Mouse (Mus musculus): Measurements from ENCODE around the gene R3hdml.
"Not testable (repeated sequence)": the region's sequence is repeated elsewhere in the genome, so short reads cannot be mapped to it uniquely, and the experiment has no call there.

The R3hdml gene

DNA sequence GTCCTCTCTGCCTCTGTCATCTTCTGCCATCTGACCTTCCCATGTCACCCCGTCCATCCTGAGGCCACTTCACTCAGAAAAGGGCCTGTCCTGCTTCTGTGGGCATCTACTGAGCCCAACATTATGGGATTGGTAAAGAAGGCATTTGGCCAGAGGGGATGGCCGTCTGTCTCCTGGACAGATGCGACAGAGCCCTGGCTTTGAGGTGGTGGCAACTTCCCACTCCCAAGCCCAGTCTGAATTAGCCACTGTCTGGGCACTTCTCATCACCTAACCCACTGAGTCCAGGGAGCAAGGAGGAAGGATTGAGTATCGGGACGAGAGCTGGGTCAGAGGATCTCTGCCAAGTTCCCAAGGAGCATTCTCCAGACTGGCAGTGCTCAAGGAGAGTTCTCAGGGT is at the start of gene R3hdml:
R3hdml (plus strand) TSS at position 301 of the 400 bp plus-strand sequence.
- no peak for DNase-seq

GRCm38 (mm10) chr2:163443543-163443942 is 48.6 kb upstream of the R3hdml start:
- DNase-seq: no peak

GRCm38 (mm10) chr2:163444017-163444416 is 48.1 kb upstream of the R3hdml start:
- no peak for DNase-seq

- DNase-seq: no peak
These were observed 44.7 kb upstream of the R3hdml start for GRCm38 (mm10) chr2:163447375-163447774.

GRCm38 (mm10) chr2:163449276-163449675 is 42.8 kb upstream of the R3hdml start:
- DNase-seq: no peak

DNA sequence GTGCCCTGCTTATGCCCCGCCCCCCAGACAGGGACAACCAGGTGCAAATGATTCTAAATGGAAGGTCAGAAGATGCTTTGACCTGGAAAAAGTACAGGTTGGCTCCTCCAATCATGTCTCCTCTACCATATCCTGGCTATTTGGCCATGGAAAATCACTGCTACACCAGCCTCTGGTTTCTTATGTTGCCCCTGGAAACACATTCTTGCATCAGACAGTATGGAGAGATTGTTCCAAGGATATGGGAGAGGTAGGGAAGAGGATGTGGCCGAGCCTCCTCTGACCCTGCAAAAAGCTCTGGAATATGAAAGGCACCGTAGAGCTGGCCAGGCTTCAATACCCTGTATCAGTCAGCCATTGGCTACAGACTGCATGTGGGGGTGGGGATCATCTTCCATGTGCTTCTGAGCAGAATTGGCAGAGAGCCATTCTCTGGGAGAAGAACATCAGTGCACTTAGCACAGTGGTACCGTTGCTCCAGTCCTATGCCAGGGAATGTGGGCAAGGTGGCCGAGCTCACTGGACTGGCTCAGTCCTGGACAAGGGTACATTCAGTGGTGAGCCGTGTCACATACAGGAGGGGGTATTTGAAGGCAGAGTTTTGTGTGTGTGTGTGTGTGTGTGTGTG is 41.3 kb upstream of the R3hdml start:
- DNase-seq: no peak

DNA sequence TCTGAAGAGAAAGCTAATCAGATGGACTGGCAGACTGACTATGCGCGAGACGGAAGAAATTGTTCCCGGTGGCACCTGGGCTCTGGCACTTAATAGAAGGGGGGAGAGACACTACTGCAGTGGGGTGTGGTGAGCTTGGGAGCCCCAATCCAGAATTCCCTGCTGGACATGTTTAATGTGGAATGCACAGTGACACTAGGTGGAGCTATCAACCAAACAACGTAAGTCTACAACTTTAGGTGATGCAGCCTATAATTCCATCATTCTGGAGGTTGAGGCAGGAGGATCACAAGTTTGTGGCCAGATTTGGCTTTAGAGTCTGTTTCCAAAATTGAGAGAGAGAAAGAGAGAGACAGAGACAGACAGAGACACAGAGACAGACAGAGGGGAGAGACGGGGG is 39.4 kb upstream of the R3hdml start:
- no peak for DNase-seq

- no peak for DNase-seq
These were observed 38.7 kb upstream of the R3hdml start for GRCm38 (mm10) chr2:163453378-163453777.

DNA sequence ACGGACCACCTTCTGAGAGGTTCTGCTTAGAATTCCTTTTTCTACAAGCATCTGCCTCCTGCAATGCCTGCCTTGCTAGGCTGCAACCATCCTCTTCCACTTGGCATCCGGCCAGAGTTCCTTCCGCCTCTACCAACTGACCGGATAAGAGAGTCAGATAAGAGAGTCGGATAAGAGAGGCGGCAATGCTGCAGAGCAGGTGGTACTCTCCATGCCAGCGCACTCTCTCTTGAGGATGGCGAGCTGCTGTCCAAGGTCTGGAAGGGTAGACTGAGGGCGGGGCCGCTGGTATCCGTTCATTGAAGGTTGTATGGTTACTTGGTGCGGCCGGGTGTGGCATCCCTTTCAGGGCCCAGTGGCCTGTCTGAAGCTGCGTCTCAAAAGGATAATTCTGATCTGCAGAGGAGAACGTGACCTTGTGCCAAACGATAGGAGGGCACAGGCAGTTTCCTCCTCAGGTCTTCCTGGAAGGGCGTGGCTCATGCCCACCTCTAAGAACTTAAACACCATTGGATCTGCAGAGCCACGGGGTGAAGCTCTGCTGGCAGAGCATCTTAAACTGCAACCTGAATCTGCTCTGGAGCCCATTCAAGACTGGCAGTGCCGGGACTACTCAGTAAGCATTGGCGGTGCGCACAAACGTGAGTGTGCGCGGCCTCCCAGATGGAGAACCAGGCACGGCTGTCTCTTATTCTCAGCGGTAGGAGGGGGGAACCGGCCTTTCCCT is 33.4 kb upstream of the R3hdml start:
- peak in 1 of 2 experiments; percentile 26 for DNase-seq

DNA sequence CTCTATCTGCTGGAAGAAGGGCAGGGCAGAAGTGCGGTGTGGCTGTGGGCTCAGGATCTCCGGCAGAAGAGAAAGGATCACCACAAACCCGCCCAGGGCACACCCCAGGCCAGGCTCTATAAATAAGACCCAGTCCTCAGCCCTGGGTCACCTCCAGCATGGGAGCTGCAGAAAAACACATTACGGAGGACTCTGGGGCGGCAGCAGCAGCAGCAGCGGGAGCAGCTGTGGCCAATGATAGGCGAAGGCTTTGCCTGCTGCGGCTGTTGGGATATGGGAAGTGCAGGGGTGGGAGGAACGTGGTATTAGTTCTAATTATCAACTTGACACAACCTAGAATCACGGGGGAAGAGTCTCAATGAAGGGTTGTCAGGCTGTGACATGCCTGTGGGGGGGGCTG is 32.7 kb upstream of the R3hdml start:
- no peak for DNase-seq

DNA sequence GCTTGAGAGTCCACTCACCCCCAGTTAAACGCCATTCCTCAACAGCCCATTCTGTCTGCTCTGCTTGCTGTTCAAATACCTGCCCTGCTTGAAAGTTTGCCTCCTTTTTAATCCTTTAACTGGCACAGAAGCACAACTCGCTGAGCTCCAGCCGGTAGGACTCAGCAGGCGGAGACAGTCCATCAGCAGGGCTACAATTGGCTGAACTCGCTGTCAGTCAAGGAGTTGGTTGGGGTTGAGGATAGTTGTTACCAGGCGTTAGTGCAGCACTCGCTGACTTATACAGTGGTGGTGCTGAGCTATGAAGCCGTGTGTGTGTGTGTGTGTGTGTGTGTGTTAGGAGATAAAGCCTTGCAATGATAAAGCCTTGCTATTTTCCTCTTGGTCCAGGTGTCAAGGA is 31.5 kb upstream of the R3hdml start:
- no peak for DNase-seq

- DNase-seq: not testable (repeated sequence)
These were observed 30.8 kb upstream of the R3hdml start for GRCm38 (mm10) chr2:163461307-163461706.

GRCm38 (mm10) chr2:163462386-163462785 is 29.7 kb upstream of the R3hdml start:
- no peak for DNase-seq

DNA sequence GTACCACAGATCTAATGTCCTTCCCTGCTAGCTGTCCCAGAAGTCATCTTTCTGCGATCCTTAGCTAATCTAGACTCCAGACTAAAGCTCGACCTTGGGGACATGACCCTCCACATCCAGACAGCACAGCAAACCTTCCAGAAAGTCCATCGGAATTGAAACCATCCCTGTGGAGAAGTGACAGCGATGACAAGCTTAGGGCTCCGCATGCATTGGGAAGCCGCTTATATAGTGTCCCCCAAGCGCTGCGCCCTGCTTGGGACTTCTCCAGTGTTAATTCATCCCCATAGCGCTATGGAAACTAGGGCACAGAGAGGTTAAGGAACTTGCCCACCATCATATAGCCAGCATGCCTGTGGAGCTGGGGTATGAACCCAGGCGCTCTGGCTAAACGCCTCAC is 29.3 kb upstream of the R3hdml start:
- no peak for DNase-seq

DNA sequence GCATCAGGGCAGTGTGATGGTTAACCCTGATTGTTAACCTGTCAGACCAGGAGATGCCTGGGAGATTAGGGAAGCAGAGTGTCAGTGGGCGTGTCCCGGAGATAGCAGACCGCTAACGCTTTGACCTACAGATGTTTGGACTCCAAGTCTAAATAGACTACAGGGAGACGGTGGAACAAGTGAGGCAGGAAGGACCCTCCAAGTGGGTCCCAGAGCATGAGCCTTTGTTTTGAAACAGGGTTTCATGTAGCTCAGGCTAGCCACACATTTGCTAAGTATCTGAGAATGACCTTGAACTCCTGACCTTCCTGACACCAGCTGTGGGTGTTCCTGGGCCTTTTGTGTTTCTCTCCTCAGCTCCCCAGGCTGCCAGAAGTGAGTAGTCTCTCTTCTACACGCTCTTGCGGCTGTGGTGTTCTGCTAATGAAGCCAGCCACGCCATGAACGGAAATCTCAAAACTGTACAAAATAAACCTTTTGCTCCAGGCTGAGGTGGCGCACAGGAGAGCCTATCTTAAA is 28.8 kb upstream of the R3hdml start:
- no peak for DNase-seq

DNA sequence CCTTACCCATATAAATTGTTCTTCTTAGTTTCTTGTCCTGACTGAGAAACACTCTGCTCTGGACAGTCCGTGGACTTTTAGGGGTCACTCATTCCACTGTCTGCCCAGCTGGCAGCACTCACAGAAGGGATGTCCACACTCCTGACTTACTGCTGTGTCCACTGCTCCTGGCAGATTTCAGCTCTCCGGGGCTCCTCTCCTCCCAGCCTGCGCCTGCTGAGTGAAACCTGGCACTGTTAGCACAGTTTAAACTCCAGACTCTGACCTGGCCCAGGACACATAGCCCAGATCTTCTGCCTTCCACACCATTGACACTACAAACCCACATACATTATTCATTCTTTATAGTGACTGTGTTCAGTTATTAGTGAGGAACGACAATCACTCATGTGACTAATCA is 28.1 kb upstream of the R3hdml start:
- no peak for DNase-seq

GRCm38 (mm10) chr2:163464562-163464961 is 27.6 kb upstream of the R3hdml start:
- DNase-seq: no peak

DNA sequence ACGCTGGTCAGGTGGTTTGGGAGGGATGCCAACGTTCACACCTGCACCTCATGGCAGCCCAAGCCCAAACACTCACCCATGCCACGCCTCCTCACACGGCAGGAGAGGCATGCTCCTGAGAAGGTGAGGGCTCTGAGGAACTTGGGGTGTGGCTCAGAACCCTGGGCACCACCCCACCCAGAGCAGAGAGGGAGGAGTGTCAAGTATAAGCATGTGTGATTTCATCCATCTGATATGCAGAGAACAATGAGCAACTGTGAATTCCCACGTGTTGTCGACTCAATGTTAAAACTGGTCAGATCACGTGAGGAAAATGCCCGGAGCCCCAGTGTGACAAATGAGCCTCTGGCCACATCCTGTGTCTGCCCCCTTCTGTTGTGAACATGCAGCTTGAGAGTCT is 25.3 kb upstream of the R3hdml start:
- DNase-seq: no peak

GRCm38 (mm10) chr2:163467585-163467984 is 24.5 kb upstream of the R3hdml start:
- no peak for DNase-seq

DNA sequence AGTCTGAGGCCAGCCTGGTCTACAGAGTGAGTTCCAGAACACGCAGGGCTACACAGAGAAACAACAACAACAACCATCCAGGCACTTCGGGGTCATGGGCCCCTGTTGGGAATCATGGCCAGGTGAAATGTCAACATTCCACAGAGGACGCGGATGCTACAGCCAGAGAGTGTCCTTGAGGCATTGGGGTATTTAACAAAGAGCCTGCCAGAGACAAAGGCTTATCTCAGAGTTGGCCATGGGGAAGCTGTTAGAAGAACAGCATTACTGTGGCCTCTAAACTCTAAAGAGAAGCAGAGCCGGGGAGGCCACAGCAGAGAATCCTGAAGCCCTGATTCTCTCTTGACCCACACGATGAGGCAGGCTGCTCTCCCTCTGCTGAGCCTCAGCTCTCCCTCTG is 23.3 kb upstream of the R3hdml start:
- DNase-seq: no peak

GRCm38 (mm10) chr2:163469711-163470110 is 22.4 kb upstream of the R3hdml start:
- no peak for DNase-seq

GRCm38 (mm10) chr2:163471136-163471535 is 21.0 kb upstream of the R3hdml start:
- no peak for DNase-seq

- DNase-seq: no peak
These were observed 20.2 kb upstream of the R3hdml start for GRCm38 (mm10) chr2:163471710-163472465.

DNA sequence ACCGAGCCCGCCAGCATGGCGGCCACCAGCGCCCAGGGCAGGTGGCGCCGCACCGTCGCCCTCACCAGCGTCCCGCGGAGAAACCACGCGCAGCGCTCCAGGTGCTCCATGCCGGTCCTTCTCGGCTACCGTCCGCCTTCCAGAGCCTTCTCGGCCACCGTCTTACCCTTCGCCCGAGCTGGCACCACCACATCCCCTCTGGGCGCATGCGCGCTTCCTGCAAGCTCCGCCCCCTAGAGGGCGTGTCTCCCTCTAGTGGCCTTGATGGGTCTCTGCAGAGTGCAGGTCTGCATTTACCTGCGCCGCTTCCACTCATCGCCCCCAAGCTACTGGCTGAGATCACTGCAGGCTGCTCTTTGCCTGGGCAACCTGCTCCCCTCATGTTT is 19.7 kb upstream of the R3hdml start, which contains the start of gene Fitm2:
Fitm2 (minus strand) TSS at position 164 of the 386 bp plus-strand sequence.
- peak; percentile 97 for DNase-seq

Data from kidney, postnatal 4 days (tissue).